Mouse (Mus musculus) brown adipose tissue, adult 24 weeks (tissue): ENCODE results near the gene Samhd1. TPM values are rescaled to one million over a fixed set of nuclear protein-coding genes. Genes with fewer than 3 reads are reported as not detected.
"Not testable (repeated sequence)": the region's sequence is repeated elsewhere in the genome, so short reads cannot be mapped to it uniquely, and the experiment has no call there.

ENCODE experiments used
- H3K27ac ChIP-seq: fragments of 200-500 bp; replicated peaks from 2 replicates; pipeline ENCODE4 v1.5.1; 2012; ENCODE audit warnings: low read depth, mild to moderate bottlenecking, low read length
- H3K4me1 ChIP-seq: fragments of 200-500 bp; 2 replicates; pipeline ENCODE4 v1.6.1; 2012; ENCODE audit warnings: low read length, mixed read lengths; ENCODE audit not compliant: control insufficient read depth, insufficient read depth, insufficient read length
- H3K4me3 ChIP-seq: fragments of 200-500 bp; 2 replicates; pipeline ENCODE4 v1.5.1; 2012; ENCODE audit warnings: low read depth, mild to moderate bottlenecking, low read length, moderate library complexity; ENCODE audit not compliant: insufficient read depth
- polyA plus RNA-seq: library from polyadenylated mRNA; stranded (reverse); fragments of >200 nt; gene quantifications from 2 replicates; pipeline ENCODE4 v1.2.4, GENCODE M21; 2012; ENCODE audit not compliant: missing spikeins, insufficient read depth, insufficient read length

The Samhd1 gene
- polyA plus RNA-seq: 14.9 and 17.9 TPM in 2 replicates

DNA sequence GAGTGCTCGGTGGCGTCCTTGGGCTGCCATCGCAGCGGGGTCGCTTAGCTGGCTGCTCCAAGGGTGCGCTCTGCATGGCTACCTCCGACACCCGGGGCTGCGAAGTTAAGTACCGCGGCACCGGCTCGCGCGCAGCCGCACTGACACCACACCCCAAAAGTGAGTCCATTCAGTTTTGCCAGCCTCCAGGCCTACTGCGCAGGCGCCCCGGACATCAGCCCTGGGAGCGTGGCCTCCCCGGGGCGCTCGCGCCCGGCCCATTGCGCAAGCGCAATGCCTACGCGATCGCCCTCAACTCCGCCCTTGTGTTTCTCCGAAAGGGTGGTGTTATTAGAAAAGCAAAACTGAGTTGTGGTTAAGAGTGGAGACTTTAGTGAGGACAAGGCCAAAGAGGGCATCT lies at the start of gene Samhd1:
Samhd1 (minus strand) TSS at position 252 of the 400 bp plus-strand sequence.
- Histone ChIP-seq H3K4me1 (peaks cover 4% of the 10 kb centered on the region; the same call in 1 of the 2 replicates), H3K4me3 (peak within 1 kb of the TSS; percentile 95), H3K27ac (peak within 1 kb of the TSS; percentile 88)

DNA sequence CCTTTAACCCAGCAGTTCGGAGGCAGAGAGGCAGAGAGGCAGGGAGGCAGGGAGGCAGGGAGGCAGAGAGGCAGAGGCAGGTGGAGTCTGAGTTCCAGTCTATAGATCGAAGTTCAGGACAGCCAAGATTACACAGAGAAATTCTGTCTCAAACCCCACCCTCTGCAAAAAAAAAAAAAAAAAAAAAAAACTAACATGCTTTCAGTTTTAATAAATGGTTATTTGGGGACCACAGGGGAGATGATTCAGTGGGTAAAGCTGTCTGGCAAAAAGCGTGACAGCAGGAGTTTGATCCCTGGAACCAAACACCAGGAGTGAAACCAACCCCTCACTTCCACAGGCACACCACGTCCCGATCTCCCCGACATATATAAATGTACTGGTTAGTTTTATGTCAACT lies 43.1 kb upstream of the Samhd1 start:
- no peaks in the 10 kb centered on the region for H3K4me1 ChIP-seq
- H3K27ac ChIP-seq: no peak overlapping the region
- H3K4me3 ChIP-seq: no peak overlapping the region

DNA sequence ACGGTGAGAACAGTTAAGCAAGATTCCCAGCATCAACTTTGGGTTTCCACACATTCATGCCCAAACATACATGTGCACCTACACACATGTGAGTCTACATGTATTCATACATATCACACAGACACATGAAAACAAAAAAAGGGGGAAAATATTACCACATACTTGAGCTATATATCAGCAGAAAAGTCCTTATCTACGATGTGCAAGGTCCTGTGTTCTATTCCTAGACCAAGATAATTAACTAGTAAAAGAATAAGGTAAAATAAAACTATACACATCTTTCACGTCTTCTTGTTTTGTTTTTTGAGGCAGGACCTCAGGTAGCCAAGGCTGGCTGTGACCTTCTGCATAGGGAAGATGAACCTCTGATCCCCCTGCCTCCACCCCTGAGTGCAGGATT lies 41.2 kb upstream of the Samhd1 start:
- H3K27ac ChIP-seq: no peak overlapping the region
- H3K4me1 ChIP-seq: no peaks in the 10 kb centered on the region
- H3K4me3 ChIP-seq: no peak overlapping the region

- H3K4me3 ChIP-seq: no peak overlapping the region
- no peak overlapping the region for H3K27ac ChIP-seq
- H3K4me1 ChIP-seq: no peaks in the 10 kb centered on the region
Measured at GRCm38 (mm10) chr2:157174416-157174815, 39.4 kb upstream of the Samhd1 start.

GRCm38 (mm10) chr2:157173555-157173954 lies 38.5 kb upstream of the Samhd1 start:
- Histone ChIP-seq H3K4me1 (no peaks in the 10 kb centered on the region), H3K27ac (no peak overlapping the region), H3K4me3 (no peak overlapping the region)

- Histone ChIP-seq H3K4me3 (no peak overlapping the region), H3K27ac (no peak overlapping the region), H3K4me1 (no peaks in the 10 kb centered on the region)
Measured at GRCm38 (mm10) chr2:157172984-157173383, 37.9 kb upstream of the Samhd1 start.

GRCm38 (mm10) chr2:157170626-157171025 lies 35.6 kb upstream of the Samhd1 start:
- Histone ChIP-seq H3K4me1 (no peaks in the 10 kb centered on the region), H3K27ac (no peak overlapping the region), H3K4me3 (no peak overlapping the region)

DNA sequence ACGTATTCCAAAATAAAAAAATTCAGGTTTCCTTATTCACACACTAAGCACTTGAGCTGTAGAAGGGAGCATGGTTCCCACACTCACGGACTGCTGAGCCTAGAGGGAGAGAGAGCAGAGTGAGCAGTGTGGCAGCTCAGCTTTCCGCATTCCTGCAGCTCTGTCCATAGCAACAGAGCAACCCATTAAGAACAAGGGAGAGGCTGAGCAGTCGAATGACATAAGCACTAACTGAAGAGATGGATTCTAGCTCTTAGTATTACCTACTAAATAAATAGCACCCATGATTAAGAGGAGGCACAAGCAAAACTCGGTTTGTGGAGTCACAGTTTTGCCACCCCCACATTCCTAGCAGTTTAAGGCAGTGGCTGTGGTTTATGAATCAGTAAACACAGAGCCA lies 35.1 kb upstream of the Samhd1 start:
- Histone ChIP-seq H3K4me3 (no peak overlapping the region), H3K4me1 (no peaks in the 10 kb centered on the region), H3K27ac (no peak overlapping the region)

DNA sequence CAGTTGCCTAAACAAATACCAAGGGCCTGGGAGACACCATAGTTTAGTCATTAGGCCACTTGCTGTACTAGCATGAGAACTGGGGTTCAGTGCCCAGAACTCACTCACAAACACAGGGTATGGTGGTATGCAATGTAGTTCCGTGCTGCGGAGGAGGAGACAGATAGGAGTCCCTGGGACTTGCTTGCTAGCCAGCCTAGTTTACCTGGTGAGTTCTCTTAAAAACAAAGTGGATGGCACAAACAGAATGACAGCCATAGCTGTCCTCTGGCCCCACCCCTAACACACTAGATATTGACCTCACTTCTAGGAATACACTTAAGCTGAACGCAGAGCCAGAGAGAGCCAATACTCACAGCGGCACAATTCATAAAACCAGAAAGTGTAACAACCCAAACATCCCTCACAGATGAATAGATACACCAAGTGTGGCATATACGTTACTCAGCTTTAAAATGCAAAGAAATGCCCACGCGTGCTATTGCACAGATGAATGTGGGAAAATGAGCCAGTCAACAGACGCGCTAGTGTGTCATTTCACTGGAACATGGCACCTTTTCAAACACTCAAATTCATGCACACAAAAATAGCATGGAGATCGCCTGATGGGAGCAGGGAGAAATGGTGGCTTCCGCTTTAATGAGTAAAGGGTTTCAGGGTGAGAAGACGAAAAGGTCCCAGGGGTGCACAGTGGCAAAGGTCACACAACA lies 31.5 kb upstream of the Samhd1 start:
- no peak overlapping the region for H3K4me3 ChIP-seq
- no peaks in the 10 kb centered on the region for H3K4me1 ChIP-seq
- H3K27ac ChIP-seq: no peak overlapping the region

GRCm38 (mm10) chr2:157165312-157166224 lies 30.5 kb upstream of the Samhd1 start:
- not testable (repeated sequence) for H3K27ac ChIP-seq, H3K4me3 ChIP-seq, H3K4me1 ChIP-seq

DNA sequence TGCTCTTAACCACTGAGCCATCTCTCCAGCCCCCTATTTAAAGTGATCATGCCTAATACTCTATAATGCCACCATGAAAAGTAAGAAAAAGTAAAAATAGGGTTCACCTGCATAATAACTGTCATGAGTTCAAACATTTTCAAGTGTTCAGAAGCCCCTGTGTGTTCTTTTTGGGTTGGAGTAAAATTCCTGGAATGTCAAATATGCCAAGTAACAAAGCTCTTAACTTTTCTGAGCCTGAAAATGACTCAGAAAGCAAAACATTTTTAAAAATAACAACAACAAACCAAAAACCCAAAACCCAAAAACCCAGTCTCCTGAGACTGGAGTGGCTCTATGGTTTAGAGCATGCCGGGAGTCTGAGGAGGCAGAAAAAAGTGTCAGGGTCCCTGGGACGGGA lies 29.0 kb upstream of the Samhd1 start:
- H3K4me3 ChIP-seq: no peak overlapping the region
- H3K4me1 ChIP-seq: no peaks in the 10 kb centered on the region
- no peak overlapping the region for H3K27ac ChIP-seq

GRCm38 (mm10) chr2:157156079-157156478 lies 21.0 kb upstream of the Samhd1 start:
- H3K27ac ChIP-seq: no peak overlapping the region
- no peak overlapping the region for H3K4me3 ChIP-seq
- no peaks in the 10 kb centered on the region for H3K4me1 ChIP-seq

DNA sequence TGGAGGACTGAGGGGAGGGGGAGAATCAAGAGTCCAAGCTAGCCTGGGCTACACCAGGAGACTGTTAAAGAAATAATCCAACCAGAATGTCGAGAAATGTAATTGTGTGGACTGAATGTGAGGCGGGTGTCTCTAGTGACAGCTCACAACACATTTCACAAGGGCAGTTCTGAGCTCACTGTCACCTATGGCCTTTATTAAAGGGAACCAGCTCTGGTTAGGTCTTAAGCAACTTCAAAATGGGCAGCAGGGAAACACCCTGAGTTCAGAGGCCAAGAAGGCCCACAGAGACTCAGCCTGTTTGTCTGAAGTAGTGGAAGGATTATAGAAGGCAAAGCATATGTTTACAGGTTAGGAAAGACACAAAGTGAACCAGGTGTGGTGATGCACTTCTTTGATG lies 18.2 kb upstream of the Samhd1 start:
- no peak overlapping the region for H3K4me3 ChIP-seq
- no peak overlapping the region for H3K27ac ChIP-seq
- no peaks in the 10 kb centered on the region for H3K4me1 ChIP-seq

DNA sequence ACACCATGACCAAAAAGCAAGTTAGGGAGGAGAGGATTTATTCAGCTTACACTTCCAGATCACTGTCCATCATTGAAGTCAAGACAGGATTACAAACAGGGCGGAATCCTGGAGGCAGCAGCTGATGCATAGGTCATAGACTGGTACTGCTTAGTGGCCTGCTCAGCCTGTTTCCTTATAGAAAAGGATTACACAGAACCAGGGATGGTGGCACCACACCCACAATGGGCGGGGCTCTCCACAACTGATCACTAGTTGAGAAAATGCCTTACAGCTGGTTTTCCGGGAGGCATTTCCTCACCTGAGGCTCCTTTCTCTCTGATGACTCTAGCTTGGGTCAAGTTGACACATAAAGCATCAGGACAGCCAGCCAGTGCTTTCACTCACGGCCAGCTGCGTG lies 13.4 kb upstream of the Samhd1 start:
- Histone ChIP-seq H3K27ac (no peak overlapping the region), H3K4me3 (no peak overlapping the region), H3K4me1 (no peaks in the 10 kb centered on the region)

DNA sequence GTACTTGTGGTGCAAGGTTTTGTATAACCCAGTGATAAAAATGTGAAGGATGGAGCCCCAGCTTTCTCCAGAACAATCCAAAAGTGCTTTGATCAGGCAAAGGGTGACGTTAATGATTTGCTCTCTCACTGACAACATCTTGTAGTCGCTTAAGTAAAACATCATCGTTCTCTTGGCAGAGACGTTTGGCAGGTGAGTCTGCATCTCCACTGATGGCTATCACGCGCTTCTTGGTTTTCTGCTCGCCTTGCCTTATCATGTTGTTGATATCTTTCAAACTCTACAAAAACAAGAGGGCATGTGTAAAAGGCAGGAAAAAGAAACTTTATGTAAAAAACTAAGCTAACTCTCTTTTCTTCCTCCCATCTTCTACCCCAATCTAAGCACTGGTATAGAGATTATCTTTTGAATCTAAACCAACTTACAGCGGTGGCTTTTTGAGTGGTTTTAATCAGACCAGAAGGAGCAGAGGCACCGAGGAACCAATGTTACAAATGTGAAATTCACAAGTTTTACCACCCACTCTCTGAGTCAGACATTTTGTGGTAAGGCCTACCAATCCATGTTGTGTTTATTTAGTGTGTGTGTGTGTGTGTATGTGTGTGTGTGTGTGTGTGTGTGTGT lies 12.4 kb upstream of the Samhd1 start:
- H3K4me3 ChIP-seq: no peak overlapping the region
- no peaks in the 10 kb centered on the region for H3K4me1 ChIP-seq
- H3K27ac ChIP-seq: no peak overlapping the region
